Mouse (Mus musculus) right cerebral cortex, postnatal 25 days (tissue): ENCODE results near the gene Col6a4.
A peak's percentile ranks its signal among the peaks of the same experiment; 100 is the strongest.

Source experiments
- DNase-seq: peaks from one replicate; pipeline ENCODE4 v3.0.0; 2022

The Col6a4 gene

DNA sequence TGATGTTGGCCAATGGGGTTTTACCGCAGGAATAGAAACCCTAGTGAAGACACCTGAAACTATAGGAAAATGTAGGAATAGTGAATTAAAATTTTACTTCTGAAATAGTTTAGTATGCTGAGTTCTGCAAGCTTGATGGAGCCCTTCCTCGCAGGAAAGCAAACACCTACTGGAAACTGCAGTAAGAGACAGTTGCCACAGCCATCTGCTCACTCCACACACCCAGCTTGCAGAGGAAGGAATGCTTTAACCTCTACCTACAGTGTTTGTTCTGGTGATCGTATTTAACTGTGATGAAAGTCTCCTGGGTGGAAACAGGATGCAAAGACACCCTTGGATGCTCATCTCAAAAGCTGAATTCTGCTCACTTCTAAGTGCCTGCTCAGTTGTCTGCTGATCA lies 149.0 kb downstream of the Col6a4 start:
- peak; percentile 70 for DNase-seq
